Mouse (Mus musculus): ENCODE data around the gene Rasa4.
"Not testable (repeated sequence)": the region's sequence is repeated elsewhere in the genome, so short reads cannot be mapped to it uniquely, and the experiment has no call there.

Gene Rasa4

DNA sequence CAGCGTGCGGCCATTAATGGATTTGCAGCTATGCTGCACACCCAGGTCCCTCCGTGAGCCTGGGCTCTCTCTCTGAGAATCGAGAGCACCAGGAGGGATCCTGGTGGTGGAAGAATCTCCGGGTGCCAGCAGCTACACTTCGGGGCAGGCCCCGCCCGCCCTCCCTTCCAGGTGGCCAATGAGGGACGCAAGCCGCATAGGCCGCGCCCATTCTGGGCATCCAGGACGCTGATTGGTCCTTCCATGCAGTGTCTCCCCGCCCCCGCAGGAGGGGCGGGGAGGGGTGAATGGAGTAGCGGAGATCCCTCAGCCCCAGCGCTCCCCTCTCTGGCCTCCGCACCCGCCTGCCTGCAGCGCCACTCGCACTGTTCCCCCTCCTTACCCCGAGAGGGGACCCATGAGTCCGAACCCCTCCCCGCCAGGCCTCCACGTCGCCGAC lies at the start of gene Rasa4:
Gene Rasa4 (plus strand): TSS at position 248 of the 439 bp plus-strand sequence.
- DNase-seq, result peak; percentile 93

DNA sequence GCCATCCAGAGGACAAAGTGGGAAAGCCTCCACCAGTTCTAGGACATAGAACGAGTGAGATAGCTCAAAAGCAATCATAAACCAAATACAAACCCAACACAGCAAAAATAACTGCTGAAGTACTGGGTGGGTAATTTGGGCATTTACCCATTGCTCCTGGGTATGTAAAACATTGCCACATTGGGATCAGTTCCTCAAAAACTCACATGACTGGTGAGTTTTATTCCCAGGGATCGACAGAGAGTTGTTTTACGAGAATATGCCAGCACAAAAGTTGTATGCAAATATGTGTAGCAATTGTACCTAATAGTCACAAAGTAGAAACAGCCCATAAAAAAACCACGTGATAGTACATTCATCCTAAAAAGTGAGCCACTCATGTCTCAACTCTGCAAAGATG lies 48.8 kb upstream of the Rasa4 start:
- DNase-seq, result no peak

DNA sequence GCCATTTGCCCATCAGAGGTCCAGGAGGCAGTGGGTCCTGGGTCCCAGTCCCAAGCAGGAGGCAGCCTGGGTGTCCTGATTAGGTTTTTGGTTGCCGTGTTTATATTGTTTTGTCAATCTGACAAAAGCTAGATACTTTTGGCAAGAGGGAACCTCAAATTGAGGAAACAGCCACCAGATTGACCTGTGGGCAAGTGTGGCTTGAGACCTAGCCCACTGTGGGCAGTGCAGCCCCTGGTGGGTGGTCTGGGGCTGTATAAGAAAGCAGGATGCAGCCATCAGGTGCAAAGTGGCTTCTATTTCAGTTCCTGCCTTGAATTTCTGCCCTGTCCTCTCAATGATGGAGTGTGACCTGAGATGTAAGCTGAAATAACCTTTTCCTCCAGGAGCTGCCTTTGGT lies 48.4 kb upstream of the Rasa4 start:
- DNase-seq, result no peak

DNA sequence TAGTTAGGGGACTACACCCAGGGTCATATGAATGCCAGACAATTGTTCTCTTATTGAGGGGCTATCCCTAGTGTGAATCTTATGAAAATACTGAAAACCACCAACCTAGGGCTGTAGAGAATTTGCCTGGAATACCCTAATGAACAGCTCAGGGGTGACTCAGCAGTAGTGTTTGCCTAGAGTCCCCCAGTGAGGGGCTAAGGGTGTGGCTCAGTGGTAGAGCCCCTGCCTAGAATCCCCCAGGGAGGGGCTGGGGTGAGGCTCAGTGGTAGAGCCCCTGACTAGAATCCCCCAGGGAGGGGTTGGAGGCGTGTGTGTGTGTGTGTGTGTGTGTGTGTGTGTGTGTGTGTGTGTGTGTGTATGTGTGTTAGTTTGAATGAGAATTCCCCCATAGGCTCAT lies 47.0 kb upstream of the Rasa4 start:
- no peak for DNase-seq

DNA sequence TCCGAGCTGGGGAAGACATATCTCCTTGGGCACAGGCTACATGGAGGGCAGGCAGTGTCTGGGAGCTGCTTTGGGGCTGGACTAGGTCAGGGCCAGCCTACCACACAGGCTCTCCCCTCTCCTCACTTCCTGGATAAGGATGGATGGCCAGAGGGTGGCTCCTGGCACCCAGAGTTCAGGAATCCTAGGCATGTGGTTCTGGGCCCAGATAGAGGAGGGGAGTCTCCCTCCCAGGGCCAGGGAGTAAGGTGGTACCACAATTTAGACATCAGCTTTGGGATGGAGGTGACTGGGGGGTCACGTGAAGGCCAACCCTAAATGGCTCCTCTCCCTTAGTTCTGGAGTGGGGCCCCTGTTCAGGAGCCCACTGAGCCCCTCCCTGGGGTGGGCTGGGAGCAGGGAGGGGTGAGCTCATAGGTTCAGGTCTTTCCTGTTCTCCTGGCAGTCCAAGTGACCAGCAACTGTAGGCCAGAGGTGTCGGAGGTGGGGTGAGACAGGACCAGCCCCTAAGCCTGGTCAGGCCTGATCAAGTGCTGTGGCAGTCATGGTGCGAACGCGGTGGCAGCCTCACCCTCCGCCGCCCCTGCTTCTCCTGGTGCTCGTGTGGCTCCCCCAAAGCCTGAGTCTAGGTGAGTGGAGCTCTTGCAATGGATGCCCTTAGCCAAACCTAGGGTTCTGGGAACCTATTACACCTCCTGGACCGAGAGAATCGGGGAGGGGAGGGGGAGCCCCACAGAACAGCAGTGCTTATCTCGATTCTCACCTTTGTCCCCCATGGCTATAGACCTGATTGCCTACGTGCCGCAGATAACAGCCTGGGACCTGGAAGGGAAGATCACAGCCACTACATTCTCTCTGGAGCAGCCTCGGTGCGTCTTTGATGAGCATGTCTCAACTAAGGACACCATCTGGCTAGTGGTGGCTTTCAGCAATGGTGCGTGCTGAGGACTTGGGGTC lies 45.2 kb upstream of the Rasa4 start, which contains the start of gene Upk3b:
Gene Upk3b (plus strand): TSS at position 239 of the 957 bp plus-strand sequence.
- no peak for DNase-seq

DNA sequence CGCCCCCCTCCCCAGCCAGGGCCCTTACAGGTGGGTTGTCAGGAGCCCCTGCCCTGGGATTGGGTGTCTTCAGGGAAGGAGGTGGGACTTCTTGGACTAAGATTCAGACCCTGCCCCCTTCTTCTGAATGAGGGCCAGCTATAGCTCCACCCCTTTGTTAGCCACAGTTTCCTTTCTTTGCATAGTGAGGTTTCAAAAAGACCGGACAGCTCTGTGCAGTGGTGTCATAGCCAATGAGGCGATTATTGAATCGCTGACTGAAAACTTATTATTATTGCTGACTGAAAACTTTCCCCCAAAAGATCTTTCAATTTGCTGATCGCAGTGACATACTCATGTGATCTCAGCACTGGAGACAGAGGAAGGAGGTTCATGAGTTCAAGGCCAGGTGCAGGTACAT lies 43.5 kb upstream of the Rasa4 start:
- no peak for DNase-seq

DNA sequence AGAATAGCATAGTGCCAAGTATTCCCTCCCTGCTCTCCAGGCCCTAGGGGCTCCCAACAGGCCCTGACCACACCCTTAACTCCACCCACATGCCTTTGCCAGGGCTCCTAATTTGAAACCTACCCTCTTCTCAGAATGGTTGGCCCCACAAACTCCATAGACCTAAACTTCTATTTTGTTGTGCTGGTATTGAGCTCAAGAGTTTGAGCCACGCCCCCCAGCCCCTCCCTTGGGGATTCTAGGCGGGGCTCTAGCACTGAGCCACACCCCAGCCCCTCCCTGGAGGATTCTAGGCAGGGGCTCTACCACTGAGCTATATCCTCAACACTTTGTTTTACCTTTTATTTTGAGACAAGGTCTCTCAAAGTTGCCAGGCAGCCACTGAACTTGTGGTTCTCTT lies 42.5 kb upstream of the Rasa4 start:
- peak; percentile 24 for DNase-seq

DNA sequence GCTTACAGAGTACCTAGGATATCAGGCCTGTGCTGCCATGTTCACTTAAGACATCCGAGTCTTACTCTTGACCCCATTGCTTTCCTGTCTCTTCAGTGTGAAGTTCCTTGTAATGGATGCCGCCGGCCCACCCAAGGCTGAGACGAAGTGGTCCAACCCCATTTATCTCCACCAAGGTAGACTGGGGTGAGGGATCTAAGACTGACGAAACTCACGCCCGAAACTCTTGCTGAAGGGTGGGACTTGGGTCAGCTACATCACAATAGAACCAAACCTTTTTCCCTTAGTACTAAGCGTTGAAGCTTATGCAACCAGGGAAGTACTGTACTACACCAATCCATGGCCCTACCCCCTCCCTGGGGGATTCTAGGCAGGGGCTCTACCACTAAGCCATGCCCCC lies 42.0 kb upstream of the Rasa4 start:
- no peak for DNase-seq

DNA sequence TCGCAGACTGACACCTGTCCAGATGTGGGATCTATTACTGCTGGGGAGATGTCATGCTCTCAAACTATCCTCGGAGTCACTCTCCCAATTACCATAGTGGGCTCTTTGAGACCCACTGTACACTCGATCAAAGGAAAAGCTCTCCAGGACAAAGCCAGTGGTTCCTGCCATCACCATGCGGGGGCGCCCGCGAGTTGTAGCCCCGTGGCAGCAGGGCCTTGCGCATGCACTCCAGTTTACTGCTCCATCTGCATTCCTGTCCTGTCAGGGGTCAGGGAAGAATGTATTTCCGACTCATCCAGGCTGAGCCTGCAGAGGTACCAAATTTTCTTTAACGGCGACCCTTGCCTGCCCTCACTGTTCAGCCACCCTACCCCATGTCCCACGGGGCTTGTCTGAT lies 38.9 kb upstream of the Rasa4 start:
- DNase-seq, result no peak

DNA sequence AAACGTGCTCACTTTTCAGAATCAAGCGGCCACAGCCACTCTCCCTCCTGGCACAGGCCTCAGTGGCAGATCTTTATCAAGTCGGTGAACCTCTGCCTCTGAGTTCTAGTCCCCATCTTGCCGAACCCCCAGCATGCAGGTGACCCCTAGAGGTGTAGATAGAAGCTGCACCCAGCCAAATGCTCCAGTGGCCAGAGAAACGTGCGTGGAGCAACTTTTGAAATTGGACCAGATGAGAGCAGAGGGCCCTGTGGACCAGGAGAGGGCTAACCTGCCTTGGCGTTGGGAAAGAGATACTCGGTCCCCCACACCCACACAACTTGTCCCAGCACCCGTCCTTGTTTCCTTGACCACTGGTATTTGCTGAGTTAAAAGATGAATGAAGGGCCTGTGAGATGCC lies 38.3 kb upstream of the Rasa4 start:
- no peak for DNase-seq

DNA sequence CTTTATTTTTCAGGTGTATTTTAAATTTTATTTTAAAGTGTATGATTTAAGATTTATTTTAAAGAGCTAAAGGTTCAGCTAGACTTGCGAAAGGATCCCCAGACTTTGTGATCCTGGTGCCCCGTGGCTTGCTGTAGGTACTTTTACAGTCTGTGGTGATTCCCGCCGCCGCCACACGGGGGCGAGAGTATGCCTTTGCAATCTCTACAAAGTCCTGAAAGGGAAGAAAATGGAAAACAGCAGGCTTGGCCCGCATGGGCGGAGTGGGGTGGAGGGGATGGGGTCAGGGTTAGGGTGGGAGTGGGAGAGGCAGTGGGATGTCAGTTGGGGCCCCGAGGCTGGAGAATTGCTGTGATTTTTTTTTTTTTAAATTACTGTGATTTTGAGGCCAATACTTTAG lies 37.7 kb upstream of the Rasa4 start:
- peak; percentile 83 for DNase-seq

DNA sequence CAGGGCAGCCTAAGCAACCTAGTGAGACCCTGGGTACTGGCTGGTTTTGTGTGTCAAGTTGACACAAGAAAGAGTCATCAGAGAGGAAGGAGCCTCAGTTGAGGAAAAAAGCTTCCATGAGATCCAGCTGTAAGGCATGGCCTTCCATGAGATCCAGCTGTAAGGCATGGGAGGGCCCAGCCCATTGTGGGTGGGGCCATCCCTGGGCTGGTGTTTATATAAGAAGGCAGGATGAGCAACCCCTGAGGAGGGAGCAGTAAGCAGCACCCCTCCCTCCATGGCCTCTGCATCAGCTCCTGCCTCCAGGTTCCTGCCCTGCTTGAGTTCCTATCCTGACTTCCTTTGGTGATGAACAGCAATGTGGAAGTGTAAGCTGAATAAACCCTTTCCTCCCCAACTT lies 35.2 kb upstream of the Rasa4 start:
- DNase-seq, result not testable (repeated sequence)

DNA sequence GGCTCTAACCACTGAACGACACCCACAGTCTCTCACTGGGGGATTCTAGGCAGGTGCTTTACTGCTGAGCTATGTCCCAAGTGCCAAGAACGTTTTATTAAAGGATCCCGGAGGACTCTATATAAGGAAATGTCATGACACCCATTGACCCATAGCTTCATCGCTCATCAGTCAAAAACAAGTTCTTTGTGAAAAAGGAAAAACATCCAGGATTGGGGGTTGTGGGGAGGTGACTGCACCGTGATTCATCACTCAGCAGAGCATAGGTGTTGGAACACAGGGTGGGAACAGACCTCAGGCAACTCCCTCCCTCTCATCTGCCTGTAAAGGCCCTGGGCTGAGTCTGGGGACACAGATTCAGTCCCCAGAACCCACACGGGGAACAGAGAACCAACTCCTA lies 33.8 kb upstream of the Rasa4 start:
- no peak for DNase-seq

DNA sequence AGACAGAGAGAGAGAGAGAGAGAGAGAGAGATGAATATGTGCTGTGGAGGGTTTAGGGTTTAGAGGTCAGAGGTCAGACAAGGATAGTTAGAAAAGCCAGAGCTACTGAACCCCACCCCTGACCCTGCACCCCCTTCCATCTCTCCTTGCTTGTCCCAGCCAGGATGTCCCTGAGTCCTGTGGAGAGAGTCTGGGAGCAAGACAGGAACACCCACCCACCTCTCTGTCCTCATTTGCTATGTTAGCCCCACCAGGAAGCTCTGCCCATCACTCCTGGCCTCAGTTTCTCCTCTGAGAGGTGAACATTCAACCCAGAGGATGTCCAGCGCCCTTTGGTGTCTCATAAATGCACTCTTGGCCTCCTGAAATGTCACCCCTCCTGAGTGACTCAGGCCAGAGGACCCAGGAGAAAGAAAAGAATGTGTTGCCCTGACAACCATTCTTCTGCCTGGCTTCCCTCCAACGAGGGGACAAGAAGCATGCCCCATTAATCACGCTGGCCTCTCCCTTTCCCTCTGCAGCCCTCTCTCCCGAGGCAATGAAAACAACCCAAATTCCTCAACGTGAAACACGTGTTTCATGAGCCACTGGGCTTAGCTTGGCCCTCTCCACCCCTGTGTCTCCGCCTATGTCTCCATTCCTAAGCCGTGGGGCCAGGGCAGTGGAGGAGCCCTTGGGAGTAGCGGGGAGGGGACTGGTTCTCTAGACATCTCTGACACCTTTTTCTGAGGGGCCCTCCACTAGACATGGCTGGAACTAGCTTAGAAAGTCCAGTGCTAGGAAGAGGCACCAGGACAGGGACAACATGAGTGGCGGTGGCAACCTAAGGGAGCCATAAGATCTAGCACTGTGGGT lies 32.3 kb upstream of the Rasa4 start:
- peak; percentile 29 for DNase-seq

DNA sequence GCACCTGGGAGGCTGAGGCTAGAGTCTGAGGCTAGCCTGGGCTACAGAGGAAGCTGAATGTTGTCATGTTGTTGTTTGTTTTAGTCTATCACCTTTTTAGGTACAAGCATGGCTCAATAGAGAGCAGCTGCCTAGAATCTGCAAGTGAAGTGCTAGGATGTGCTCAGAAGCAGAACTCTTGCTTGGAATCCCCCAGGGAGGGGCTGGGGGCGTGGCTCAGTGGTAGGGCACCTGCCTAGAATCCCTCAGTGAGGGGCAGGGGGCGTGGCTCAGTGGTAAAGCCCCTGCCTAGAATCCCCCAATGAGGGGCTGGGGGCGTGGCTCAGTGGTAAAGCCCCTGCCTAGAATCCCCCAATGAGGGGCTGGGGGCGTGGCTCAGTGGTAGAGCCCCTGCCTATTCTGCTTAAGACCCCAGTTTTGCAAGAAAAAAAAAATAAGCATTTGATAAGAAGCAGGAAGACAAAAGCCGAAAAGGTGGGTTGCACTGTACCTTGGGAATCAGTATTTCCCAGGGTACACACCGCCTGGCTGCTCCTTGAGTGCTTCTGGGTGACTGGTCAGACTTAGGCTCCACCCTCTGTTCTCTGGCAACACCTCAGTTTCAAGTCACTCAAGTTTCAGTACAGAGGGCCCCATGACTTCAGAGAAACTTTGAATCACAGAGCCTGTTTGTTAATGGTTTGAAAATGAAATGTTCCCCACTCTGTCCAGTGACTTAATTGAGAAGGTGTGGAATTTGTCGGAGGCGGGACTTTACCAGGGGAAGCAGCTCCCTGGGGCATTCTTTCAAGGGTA lies 30.7 kb upstream of the Rasa4 start:
- DNase-seq, result no peak

DNA sequence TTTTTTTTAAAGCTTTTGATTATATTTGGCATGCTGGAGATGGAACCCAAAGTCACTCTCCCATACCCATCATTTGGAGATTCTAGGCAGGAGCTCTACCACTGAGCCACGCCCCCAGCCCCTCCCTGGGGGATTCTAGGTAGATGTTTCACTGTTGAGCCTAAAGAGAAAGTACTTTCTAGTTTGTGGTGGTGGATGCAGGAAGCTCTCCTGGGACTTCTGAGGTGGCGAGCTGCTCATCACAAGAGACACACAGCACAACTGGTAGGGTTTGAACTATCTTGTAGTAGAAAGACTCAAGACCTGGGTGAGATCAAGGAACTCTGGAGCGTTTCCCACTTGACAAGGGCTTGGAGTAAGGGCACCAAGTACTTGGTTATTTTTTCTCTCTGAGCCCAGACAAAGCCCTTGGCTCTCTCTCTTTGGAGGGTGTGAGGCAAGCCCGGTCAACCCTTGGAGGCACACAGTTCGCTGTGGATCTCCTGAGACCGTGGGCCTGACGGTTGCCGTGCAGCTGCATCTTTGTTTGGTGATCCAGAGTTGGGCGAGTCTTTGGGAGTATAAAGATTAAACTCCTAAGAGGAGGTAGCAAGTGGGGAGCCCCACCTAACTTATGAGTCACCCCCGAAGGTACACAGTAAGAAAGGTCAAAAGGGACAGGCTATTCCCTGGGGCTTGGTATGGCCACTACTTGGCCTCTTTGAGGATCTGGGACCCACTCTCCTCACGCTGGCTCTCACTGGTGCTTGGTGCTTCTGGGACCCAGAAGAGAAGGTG lies 29.2 kb upstream of the Rasa4 start, which contains the start of gene Upk3bl:
Gene Upk3bl (plus strand): TSS at position 192 of the 777 bp plus-strand sequence.
- DNase-seq, result no peak

DNA sequence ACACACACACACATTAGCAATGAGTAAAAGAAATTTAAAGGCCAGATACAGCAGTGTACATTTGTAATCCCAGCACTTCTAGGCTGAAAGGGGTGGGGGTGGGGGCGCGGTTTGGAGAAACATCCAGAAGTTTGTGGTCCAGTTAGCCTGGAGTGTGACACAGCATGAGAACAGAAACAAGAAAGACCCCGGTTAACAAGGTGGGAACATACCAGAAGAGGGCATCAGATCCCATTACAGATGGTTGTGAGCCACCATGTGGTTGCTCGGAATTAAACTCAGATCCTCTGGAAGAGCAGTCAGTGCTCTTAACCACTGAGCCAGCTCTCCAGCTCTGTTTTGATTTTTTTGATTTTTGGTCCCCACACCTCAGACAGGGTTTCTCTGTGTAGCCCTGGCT lies 27.7 kb upstream of the Rasa4 start:
- no peak for DNase-seq

DNA sequence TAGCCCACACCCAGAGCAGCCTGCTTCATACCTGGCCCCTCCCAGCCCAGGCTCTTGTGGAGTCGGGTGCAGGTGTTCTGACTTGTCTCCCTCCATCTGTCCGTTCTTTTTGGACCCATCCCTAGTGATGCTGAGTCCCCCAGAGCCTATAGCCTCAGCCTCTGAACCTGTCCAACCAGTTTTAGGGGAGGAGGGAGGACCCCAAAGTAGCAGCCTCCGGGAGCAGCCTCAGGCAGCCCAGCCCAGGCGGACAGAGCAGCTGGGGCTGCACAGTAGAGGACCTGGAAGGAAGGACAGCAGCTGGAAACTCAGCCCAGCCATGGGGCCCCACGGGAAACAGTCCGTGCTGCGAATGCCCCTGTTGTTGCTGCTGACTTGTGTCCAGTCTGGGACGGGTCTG lies 26.6 kb upstream of the Rasa4 start:
- DNase-seq, result no peak

DNA sequence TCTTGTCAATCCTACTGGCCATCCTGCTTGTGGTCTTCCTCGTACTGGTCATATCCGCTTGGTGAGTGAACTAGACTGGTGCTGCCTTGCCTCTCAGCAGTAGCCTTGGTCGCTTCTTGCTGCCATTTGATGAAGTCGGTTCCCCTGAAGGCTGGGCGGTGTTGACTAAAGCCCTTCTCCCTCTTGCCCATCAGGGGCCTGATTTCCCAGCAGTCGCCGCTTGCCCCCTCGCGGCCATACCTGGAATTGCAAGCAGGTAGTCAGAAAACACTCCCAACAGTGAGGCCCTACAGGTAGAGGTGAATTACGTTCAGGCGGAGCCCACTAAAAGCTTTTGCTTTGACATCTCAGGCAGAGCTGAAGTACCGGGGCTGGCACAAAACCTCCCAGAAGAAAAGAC lies 22.1 kb upstream of the Rasa4 start:
- DNase-seq, result peak; percentile 73

DNA sequence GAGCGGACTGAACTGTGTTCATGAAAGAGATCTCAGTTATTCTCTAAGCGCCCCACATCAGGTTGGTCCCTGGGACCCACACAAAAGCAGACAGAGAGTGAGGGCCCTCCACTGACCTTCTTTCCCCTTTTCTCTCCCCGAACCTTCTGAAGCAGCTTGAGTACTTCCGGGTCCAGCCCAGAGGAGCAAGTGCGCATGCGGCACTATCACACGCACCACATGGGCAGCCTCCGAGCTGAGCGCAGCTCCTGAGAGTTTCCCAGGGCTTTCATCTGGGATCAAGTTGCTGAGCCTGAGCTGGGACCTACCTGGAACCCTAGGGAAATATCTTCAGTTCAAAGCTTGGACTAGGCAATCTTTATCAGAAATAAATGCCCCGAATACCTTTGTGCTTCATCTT lies 19.8 kb upstream of the Rasa4 start:
- DNase-seq, result no peak

DNA sequence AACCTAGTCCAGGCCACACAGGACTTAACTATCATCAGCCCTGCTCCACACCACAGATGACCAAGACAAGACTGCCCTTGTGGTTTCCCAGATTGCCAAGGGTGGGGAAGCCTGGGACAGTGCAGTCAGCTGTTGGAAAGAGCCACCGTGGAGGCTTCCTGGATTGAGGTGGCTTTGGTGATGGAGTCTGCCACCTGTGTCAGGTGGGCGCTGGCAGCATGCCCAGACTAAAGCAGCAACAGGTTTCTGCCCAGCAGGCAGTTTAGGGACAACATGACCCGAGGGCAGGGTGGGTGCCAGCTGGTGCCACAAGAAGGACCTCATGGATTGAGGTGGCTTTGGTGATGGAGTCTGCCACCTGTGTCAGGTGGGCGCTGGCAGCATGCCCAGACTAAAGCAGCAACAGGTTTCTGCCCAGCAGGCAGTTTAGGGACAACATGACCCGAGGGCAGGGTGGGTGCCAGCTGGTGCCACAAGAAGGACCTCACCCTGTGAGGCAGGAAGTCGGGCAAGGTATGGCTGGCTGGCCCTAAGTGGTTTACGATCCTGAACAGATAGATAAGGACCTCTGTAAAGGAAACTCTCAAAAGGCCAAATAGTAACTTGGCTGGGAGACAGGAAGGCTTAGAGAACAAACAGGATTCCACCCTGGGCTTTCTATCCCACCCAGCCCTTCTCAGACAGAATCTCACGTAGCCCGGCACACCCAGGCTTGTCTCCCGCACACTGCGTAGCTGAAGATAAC lies 17.1 kb upstream of the Rasa4 start:
- DNase-seq, result not testable (repeated sequence)

Data from liver (tissue).